Mouse (Mus musculus): ENCODE measurements around the gene Rnf183.

DNA sequence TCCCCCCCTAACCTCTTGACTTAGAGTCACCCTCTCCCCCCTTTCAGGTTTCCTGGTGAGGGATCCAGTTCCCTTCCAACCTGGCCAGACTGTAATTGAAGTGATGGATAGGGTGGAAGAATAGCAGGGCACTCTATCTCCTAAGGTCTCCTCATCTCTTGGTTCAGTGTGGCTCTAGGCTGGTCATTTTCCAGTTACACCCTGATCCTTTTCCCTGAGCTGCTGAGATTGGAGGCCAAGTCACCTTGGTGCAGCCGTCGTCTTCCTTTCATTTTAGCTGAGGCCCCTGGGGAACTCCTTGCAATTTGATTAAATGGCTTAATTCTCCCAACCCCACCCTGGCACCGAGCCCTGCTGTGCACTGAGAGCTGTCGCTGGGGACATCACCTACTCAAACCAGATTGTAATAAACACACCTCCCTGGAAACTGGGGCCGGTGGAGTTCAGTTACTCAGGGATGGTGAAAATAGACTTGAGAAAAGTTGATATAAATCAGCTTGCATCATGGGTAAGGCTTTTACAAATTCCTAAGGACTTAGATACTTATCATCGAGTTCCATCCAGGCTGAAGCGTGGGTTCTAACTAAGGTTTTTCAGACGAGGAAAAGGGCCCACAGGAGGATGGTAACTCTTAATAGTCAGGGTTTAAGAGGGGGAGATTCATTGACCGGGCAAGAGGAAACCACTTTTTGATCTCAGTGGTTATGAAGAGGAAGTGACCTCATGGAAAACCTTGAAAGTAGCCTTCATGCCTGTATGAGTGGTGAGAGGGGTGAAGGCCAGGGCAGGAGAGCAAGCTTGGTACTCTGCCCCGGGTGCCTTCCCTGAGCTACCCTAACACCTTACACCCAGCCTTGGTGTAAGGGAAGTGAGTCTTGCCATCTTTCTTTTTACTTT is 45.9 kb upstream of the Rnf183 start:
- TF ChIP-seq EP300 (IDR thresholded peaks at IDR 0.05; ENCODE audit: insufficient read depth, low read depth, low read length), result no peak
- TF ChIP-seq POLR2A (IDR thresholded peaks at IDR 0.05; ENCODE audit: insufficient read depth, low read length), result no peak

Data from ES-Bruce4 (cell line).